Comparison of ENCODE assay signal across 8 mouse cellular contexts in genomic region chr11:76889339-76890164, GRCm38 (mm10). TPM values are rescaled to one million over a fixed set of nuclear protein-coding genes. Genes with fewer than 3 reads are reported as not detected.
DNase-seq lines count a peak whose midpoint lies in the region; ATAC-seq and TF ChIP-seq lines count a peak whose summit lies in the region.

No protein-coding gene starts in this region.

- no peak for TF ChIP-seq CTCF in midbrain, postnatal 0 days (IDR thresholded peaks at IDR 0.05)

- no peaks in the 10 kb centered on the region for H3K36me3 ChIP-seq in midbrain, embryonic 11.5 days (ENCODE audit: control insufficient read depth, insufficient read depth, low read length)
- H3K36me3 ChIP-seq in midbrain, postnatal 0 days (ENCODE audit: insufficient read depth, low read length), result no peaks in the 10 kb centered on the region
- H3K36me3 ChIP-seq in heart, embryonic 15.5 days, result no peaks in the 10 kb centered on the region
- no peaks in the 10 kb centered on the region for H3K36me3 ChIP-seq in hindbrain, embryonic 10.5 days

- no peak overlapping the region for H3K9ac ChIP-seq in midbrain, embryonic 11.5 days (ENCODE audit: low read length)
- no peak overlapping the region for H3K9ac ChIP-seq in midbrain, postnatal 0 days (replicated peaks; ENCODE audit: low read length, poor library complexity, severe bottlenecking)
- H3K9ac ChIP-seq in heart, embryonic 15.5 days, result no peak overlapping the region

- H3K27me3 ChIP-seq in midbrain, embryonic 11.5 days (ENCODE audit: control insufficient read depth, insufficient read depth, low read length), result no peaks in the 10 kb centered on the region
- no peaks in the 10 kb centered on the region for H3K27me3 ChIP-seq in midbrain, postnatal 0 days (ENCODE audit: insufficient read depth, low read length)
- H3K27me3 ChIP-seq in heart, embryonic 15.5 days, result no peaks in the 10 kb centered on the region
- no peaks in the 10 kb centered on the region for H3K27me3 ChIP-seq in hindbrain, embryonic 10.5 days (ENCODE audit: insufficient read depth, poor library complexity, severe bottlenecking)

- 77% methylated on average over 10 of the region's 10 CpGs for WGBS in midbrain, embryonic 11.5 days
- 76% methylated on average over 10 of the region's 10 CpGs for WGBS in midbrain, postnatal 0 days
- WGBS in heart, embryonic 15.5 days, result 33% methylated on average over 10 of the region's 10 CpGs
- WGBS in hindbrain, embryonic 10.5 days, result 71% methylated on average over 10 of the region's 10 CpGs

- no peak overlapping the region for H3K4me2 ChIP-seq in midbrain, embryonic 11.5 days
- H3K4me2 ChIP-seq in midbrain, postnatal 0 days (ENCODE audit: low read depth, low read length, poor library complexity, severe bottlenecking), result no peak overlapping the region
- peak overlapping the region; percentile 30 for H3K4me2 ChIP-seq in heart, embryonic 15.5 days

- no peak overlapping the region for H3K27ac ChIP-seq in midbrain, embryonic 11.5 days (ENCODE audit: low read depth, low read length)
- no peak overlapping the region for H3K27ac ChIP-seq in midbrain, postnatal 0 days (ENCODE audit: low read depth, low read length)
- peak overlapping the region; percentile 63 for H3K27ac ChIP-seq in heart, embryonic 15.5 days
- H3K27ac ChIP-seq in hindbrain, embryonic 10.5 days, result no peak overlapping the region

- no peaks in the 10 kb centered on the region for H3K4me1 ChIP-seq in midbrain, embryonic 11.5 days (ENCODE audit: control insufficient read depth, insufficient read depth, low read length)
- no peaks in the 10 kb centered on the region; the same call in 1 of the 2 replicates for H3K4me1 ChIP-seq in midbrain, postnatal 0 days (ENCODE audit: insufficient read depth, low read length)
- peaks cover 29% of the 10 kb centered on the region for H3K4me1 ChIP-seq in heart, embryonic 15.5 days (replicated peaks)
- H3K4me1 ChIP-seq in hindbrain, embryonic 10.5 days (replicated peaks), result peaks cover 5% of the 10 kb centered on the region

- DNase-seq in midbrain, embryonic 11.5 days (ENCODE audit: low spot score, missing footprints), result peak; percentile 45
- no peak for DNase-seq in midbrain, postnatal 0 days (ENCODE audit: low spot score)
- peak; percentile 34 to 64 for DNase-seq in kidney, postnatal 4 days
- peak; percentile 50 for DNase-seq in ovary, postnatal 36 days (ENCODE audit: low spot score)
- DNase-seq in hindbrain, embryonic 10.5 days (ENCODE audit: low spot score), result no peak
- DNase-seq in urinary bladder, postnatal 10 days (ENCODE audit: low spot score), result no peak
- no peak for DNase-seq in spleen, adult 12 weeks (ENCODE audit: low spot score)

- no peaks in the 10 kb centered on the region for H3K9me3 ChIP-seq in midbrain, embryonic 11.5 days (ENCODE audit: control insufficient read depth, low read length)
- H3K9me3 ChIP-seq in midbrain, postnatal 0 days (ENCODE audit: low read length), result no peaks in the 10 kb centered on the region
- no peaks in the 10 kb centered on the region for H3K9me3 ChIP-seq in heart, embryonic 15.5 days (replicated peaks)
- no peaks in the 10 kb centered on the region for H3K9me3 ChIP-seq in hindbrain, embryonic 10.5 days

- no peak for ATAC-seq in midbrain, embryonic 11.5 days (ENCODE audit: low FRiP score)
- no peak for ATAC-seq in midbrain, postnatal 0 days (ENCODE audit: low FRiP score)
- no peak for ATAC-seq in heart, embryonic 15.5 days (replicated peaks; ENCODE audit: insufficient number of reproducible peaks, insufficient read depth, low FRiP score, low read depth)

- no peak overlapping the region for H3K4me3 ChIP-seq in midbrain, embryonic 11.5 days (ENCODE audit: low read depth, low read length)
- H3K4me3 ChIP-seq in midbrain, postnatal 0 days (ENCODE audit: low read depth, low read length), result no peak overlapping the region
- H3K4me3 ChIP-seq in heart, embryonic 15.5 days, result no peak overlapping the region
- no peak overlapping the region for H3K4me3 ChIP-seq in hindbrain, embryonic 10.5 days

RNA-seq across cellular contexts. Expression of gene Tmigd1, which starts 12.4 kb away (rescaled TPM):
- not detected in 2 replicates for polyA plus RNA-seq in midbrain, embryonic 11.5 days (2014; fragmentation: Nextera tagmentation; extraction: Ambion mirVana)
- total RNA-seq in midbrain, postnatal 0 days (2014; rRNA removed), result not detected in 2 replicates
- polyA plus RNA-seq in midbrain, postnatal 0 days (2015; fragmentation: Nextera tagmentation; extraction: Ambion mirVana), result 0.18 TPM in 1 of 2 replicates, not detected in the other
- 0.13 TPM in 1 of 2 replicates, not detected in the other for polyA plus RNA-seq in heart, embryonic 15.5 days (2015; fragmentation: Nextera tagmentation; extraction: Ambion mirVana)
- polyA plus RNA-seq in hindbrain, embryonic 10.5 days (2016; fragmentation: Nextera tagmentation; extraction: Ambion mirVana), result 0.29 TPM in 1 of 2 replicates, not detected in the other

RNA-seq across cellular contexts. Expression of gene Blmh, which starts 35.1 kb away (rescaled TPM):
- polyA plus RNA-seq in midbrain, embryonic 11.5 days (2014; fragmentation: Nextera tagmentation; extraction: Ambion mirVana), result 183 and 197 TPM in 2 replicates
- total RNA-seq in midbrain, postnatal 0 days (2014; rRNA removed), result 88.5 and 90.8 TPM in 2 replicates
- polyA plus RNA-seq in midbrain, postnatal 0 days (2015; fragmentation: Nextera tagmentation; extraction: Ambion mirVana), result 116 and 127 TPM in 2 replicates
- polyA plus RNA-seq in heart, embryonic 15.5 days (2015; fragmentation: Nextera tagmentation; extraction: Ambion mirVana), result 88.3 and 103 TPM in 2 replicates
- polyA plus RNA-seq in hindbrain, embryonic 10.5 days (2016; fragmentation: Nextera tagmentation; extraction: Ambion mirVana), result 197 and 203 TPM in 2 replicates

RNA-seq across cellular contexts. Expression of gene Cpd, which starts 42.7 kb away (rescaled TPM):
- polyA plus RNA-seq in midbrain, embryonic 11.5 days (2014; fragmentation: Nextera tagmentation; extraction: Ambion mirVana), result 14.4 and 16.5 TPM in 2 replicates
- total RNA-seq in midbrain, postnatal 0 days (2014; rRNA removed), result 35.8 and 39.0 TPM in 2 replicates
- 4.2 and 5.3 TPM in 2 replicates for polyA plus RNA-seq in midbrain, postnatal 0 days (2015; fragmentation: Nextera tagmentation; extraction: Ambion mirVana)
- 8.9 and 10.6 TPM in 2 replicates for polyA plus RNA-seq in heart, embryonic 15.5 days (2015; fragmentation: Nextera tagmentation; extraction: Ambion mirVana)
- polyA plus RNA-seq in hindbrain, embryonic 10.5 days (2016; fragmentation: Nextera tagmentation; extraction: Ambion mirVana), result 8.0 and 8.4 TPM in 2 replicates

Comparison
In these comparisons a context has a peak if more than half of its experiments do, and no peak if none do; other contexts are left out.
1. DNase-seq: peak in midbrain, embryonic 11.5 days (single experiment), kidney, postnatal 4 days (2 of 2) and ovary, postnatal 36 days (single experiment); none in midbrain, postnatal 0 days (single experiment), hindbrain, embryonic 10.5 days (single experiment), urinary bladder, postnatal 10 days (single experiment) and spleen, adult 12 weeks (single experiment).